Mouse (Mus musculus) left cerebral cortex, postnatal 4 days (tissue): ENCODE data around the gene Ntf3. TPM values are rescaled to one million over a fixed set of nuclear protein-coding genes. Genes with fewer than 3 reads are reported as not detected.

Source experiments
- DNase-seq: peaks from one replicate; pipeline ENCODE4 v3.0.0-alpha.2; 2022
- intact Hi-C: fragments of 180-260 bp; cut with DNase I; formaldehyde crosslinking; loops from one replicate; pipeline ENCODE4 v1.15.1; 2025
- total RNA-seq, 2 experiments: library from RNA; stranded (reverse); gene quantifications; 2 replicates each; pipeline ENCODE4 v1.2.3; 2021

The Ntf3 gene
- 10 to 100 TPM; 10.0 to 13.3 TPM for total RNA-seq

GRCm38 (mm10) chr6:126166548-126167207 is at the start of gene Ntf3:
Gene Ntf3 (minus strand): TSS chr6:126166910.
- no peak for DNase-seq
- intact Hi-C loops = loop anchor here (5.0 kb wide), 3 partner anchors 209 to 544 kb away; no protein-coding TSS in a partner anchor

GRCm38 (mm10) chr6:126213330-126213729 is 46.6 kb upstream of the Ntf3 start:
- intact Hi-C loops = no loop called here
- no peak for DNase-seq

GRCm38 (mm10) chr6:126203366-126203765 is 36.7 kb upstream of the Ntf3 start:
- intact Hi-C loops = no loop called here
- no peak for DNase-seq

GRCm38 (mm10) chr6:126202959-126203358 is 36.2 kb upstream of the Ntf3 start:
- DNase-seq = no peak
- intact Hi-C loops = no loop called here

- no peak for DNase-seq
- intact Hi-C loops = no loop called here
These were observed 35.0 kb upstream of the Ntf3 start for GRCm38 (mm10) chr6:126201721-126202120.

- intact Hi-C loops = no loop called here
- peak; percentile 24 for DNase-seq
These were observed 33.2 kb upstream of the Ntf3 start for GRCm38 (mm10) chr6:126199916-126200315.

GRCm38 (mm10) chr6:126194760-126195159 is 28.1 kb upstream of the Ntf3 start:
- intact Hi-C loops = no loop called here

GRCm38 (mm10) chr6:126190218-126190871 is 23.6 kb upstream of the Ntf3 start:
- DNase-seq = no peak
- intact Hi-C loops = no loop called here

More at GRCm38 (mm10) chr6:126194760-126195159, 28.1 kb upstream of the Ntf3 start:
- DNase-seq = no peak

GRCm38 (mm10) chr6:126187400-126187799 is 20.7 kb upstream of the Ntf3 start:
- intact Hi-C loops = no loop called here
- DNase-seq = no peak

- intact Hi-C loops = no loop called here
These were observed 19.4 kb upstream of the Ntf3 start for GRCm38 (mm10) chr6:126186116-126186515.

GRCm38 (mm10) chr6:126172071-126172470 is 5.4 kb upstream of the Ntf3 start:
- intact Hi-C loops = no loop called here
- DNase-seq = no peak

More at GRCm38 (mm10) chr6:126186116-126186515, 19.4 kb upstream of the Ntf3 start:
- no peak for DNase-seq

GRCm38 (mm10) chr6:126170772-126171171 is 4.1 kb upstream of the Ntf3 start:
- no peak for DNase-seq
- intact Hi-C loops = no loop called here

GRCm38 (mm10) chr6:126167731-126168130 is 1.0 kb upstream of the Ntf3 start:
- intact Hi-C loops = loop anchor here (5.0 kb wide), 3 partner anchors 210 to 545 kb away; no protein-coding TSS in a partner anchor
- DNase-seq = no peak

- DNase-seq = no peak
- intact Hi-C loops = loop anchor here (5.0 kb wide), 3 partner anchors 210 to 545 kb away; no protein-coding TSS in a partner anchor
These were observed 489 bp upstream of the Ntf3 start for GRCm38 (mm10) chr6:126167208-126167590.

- intact Hi-C loops = loop anchor here (5.0 kb wide), 3 partner anchors 208 to 543 kb away; no protein-coding TSS in a partner anchor
- no peak for DNase-seq
These were observed 1.0 kb downstream of the Ntf3 start for GRCm38 (mm10) chr6:126165591-126166155.

- peak; percentile 75 for DNase-seq
- intact Hi-C loops = loop anchor here (5.0 kb wide), 3 partner anchors 207 to 542 kb away; no protein-coding TSS in a partner anchor
These were observed 1.9 kb downstream of the Ntf3 start for GRCm38 (mm10) chr6:126164781-126165180.

- intact Hi-C loops = no loop called here
- DNase-seq = peak; percentile 39
These were observed 2.6 kb downstream of the Ntf3 start for GRCm38 (mm10) chr6:126163861-126164755.

GRCm38 (mm10) chr6:126163181-126163621 is 3.5 kb downstream of the Ntf3 start:
- DNase-seq = peak; percentile 51
- intact Hi-C loops = no loop called here

- intact Hi-C loops = no loop called here
- DNase-seq = peak; percentile 32
These were observed 4.4 kb downstream of the Ntf3 start for GRCm38 (mm10) chr6:126162351-126162758.

- intact Hi-C loops = no loop called here
- no peak for DNase-seq
These were observed 5.0 kb downstream of the Ntf3 start for GRCm38 (mm10) chr6:126161571-126162340.
